Comparison of ENCODE assay signal across 17 mouse cellular contexts in genomic region chr2:6284784-6285183, GRCm38 (mm10). TPM values are rescaled to one million over a fixed set of nuclear protein-coding genes. Genes with fewer than 3 reads are reported as not detected.
DNase-seq lines count a peak whose midpoint lies in the region; ATAC-seq and TF ChIP-seq lines count a peak whose summit lies in the region.
"Had no signal": no experiment of that assay in that cellular context is flagged by ENCODE, and none has a peak within 500 bp of the region (broad histone marks: within the 10 kb centered on the region; RNA-seq: fewer than 3 reads in every experiment).

No protein-coding gene starts in this region.

- WGBS in stomach, embryonic 15.5 days, result 52% methylated on average over 3 of the region's 3 CpGs
- 59% methylated on average over 3 of the region's 3 CpGs for WGBS in stomach, postnatal 0 days
- WGBS in liver, embryonic 14.5 days (ENCODE audit: insufficient replicate concordance), result 27% methylated on average over 3 of the region's 3 CpGs
- 79% methylated on average over 3 of the region's 3 CpGs for WGBS in forebrain, embryonic 11.5 days
- 66% methylated on average over 3 of the region's 3 CpGs for WGBS in intestine, embryonic 15.5 days

- intact Hi-C loops in left cerebral cortex, adult 2 months (cut with DNase I), result no loop called here

- peak; percentile 57; the same call in 1 of the 2 replicates for ATAC-seq in stomach, embryonic 15.5 days (ENCODE audit: insufficient read depth, low FRiP score, low read depth)
- no peak for ATAC-seq in stomach, postnatal 0 days (ENCODE audit: low FRiP score, low TSS enrichment)
- peak; percentile 84 for ATAC-seq in erythroblast, adult 5-6 weeks (replicated peaks; ENCODE audit: low FRiP score, poor library complexity, severe bottlenecking)
- ATAC-seq in liver, embryonic 14.5 days (ENCODE audit: insufficient read depth), result peak; percentile 74
- ATAC-seq in forebrain, embryonic 11.5 days (replicated peaks; ENCODE audit: low FRiP score), result no peak
- ATAC-seq in intestine, embryonic 15.5 days, result no peak; the same call in 1 of the 2 replicates

- H3K36me3 ChIP-seq in stomach, embryonic 15.5 days, result no peaks in the 10 kb centered on the region
- no peaks in the 10 kb centered on the region for H3K36me3 ChIP-seq in stomach, postnatal 0 days (ENCODE audit: control insufficient read depth, insufficient read depth, low read length)
- no peaks in the 10 kb centered on the region for H3K36me3 ChIP-seq in liver, embryonic 14.5 days (replicated peaks; ENCODE audit: control insufficient read depth, insufficient read depth, low read depth)
- no peaks in the 10 kb centered on the region for H3K36me3 ChIP-seq in forebrain, embryonic 11.5 days (ENCODE audit: control insufficient read depth, insufficient read depth, low read length)
- H3K36me3 ChIP-seq in intestine, embryonic 15.5 days, result no peaks in the 10 kb centered on the region
- H3K36me3 ChIP-seq: embryonic facial prominence, embryonic 12.5 days; hindbrain, embryonic 13.5 days; limb, embryonic 13.5 days had no signal

- no peak overlapping the region for H3K9ac ChIP-seq in stomach, embryonic 15.5 days
- no peak overlapping the region for H3K9ac ChIP-seq in stomach, postnatal 0 days (ENCODE audit: low read length)
- H3K9ac ChIP-seq in liver, embryonic 14.5 days (replicated peaks), result peak overlapping the region; percentile 47; the same call in 1 of the 2 replicates
- no peak overlapping the region for H3K9ac ChIP-seq in forebrain, embryonic 11.5 days (ENCODE audit: low read length)
- H3K9ac ChIP-seq in intestine, embryonic 15.5 days, result no peak overlapping the region
- H3K9ac ChIP-seq: embryonic facial prominence, embryonic 12.5 days; hindbrain, embryonic 13.5 days; limb, embryonic 13.5 days had no signal

- no peak overlapping the region for H3K4me3 ChIP-seq in stomach, embryonic 15.5 days (replicated peaks)
- H3K4me3 ChIP-seq in stomach, postnatal 0 days (ENCODE audit: low read depth, low read length), result no peak overlapping the region
- H3K4me3 ChIP-seq in liver, embryonic 14.5 days (ENCODE audit: insufficient read depth in 1 of 2, low read depth in 2 of 2, low read length in 2 of 2), result no peak overlapping the region
- H3K4me3 ChIP-seq in forebrain, embryonic 11.5 days (ENCODE audit: low read depth, low read length), result no peak overlapping the region
- H3K4me3 ChIP-seq in intestine, embryonic 15.5 days (replicated peaks), result no peak overlapping the region
- H3K4me3 ChIP-seq in left cerebral cortex, adult 2 months, result no peak overlapping the region
- H3K4me3 ChIP-seq: embryonic facial prominence, embryonic 12.5 days; hindbrain, embryonic 13.5 days; limb, embryonic 13.5 days had no signal

- H3K27me3 ChIP-seq in stomach, embryonic 15.5 days (replicated peaks), result no peaks in the 10 kb centered on the region
- no peaks in the 10 kb centered on the region for H3K27me3 ChIP-seq in stomach, postnatal 0 days (ENCODE audit: control insufficient read depth, insufficient read depth, low read length)
- no peaks in the 10 kb centered on the region; the same call in 1 of the 2 replicates for H3K27me3 ChIP-seq in liver, embryonic 14.5 days (ENCODE audit: control insufficient read depth, insufficient read depth, low read length)
- H3K27me3 ChIP-seq in forebrain, embryonic 11.5 days (ENCODE audit: control insufficient read depth, insufficient read depth, low read length), result no peaks in the 10 kb centered on the region
- no peaks in the 10 kb centered on the region for H3K27me3 ChIP-seq in intestine, embryonic 15.5 days (replicated peaks)
- H3K27me3 ChIP-seq: embryonic facial prominence, embryonic 12.5 days; hindbrain, embryonic 13.5 days; limb, embryonic 13.5 days had no signal

- TF ChIP-seq CTCF in stomach, postnatal 0 days (IDR thresholded peaks at IDR 0.05; ENCODE audit: low read depth), result no peak
- no peak for TF ChIP-seq CTCF in liver, embryonic 14.5 days (IDR thresholded peaks at IDR 0.05; ENCODE audit: low read depth)
- no peak for TF ChIP-seq CTCF in left cerebral cortex, adult 2 months (IDR thresholded peaks at IDR 0.05)

- no peak overlapping the region for H3K4me2 ChIP-seq in stomach, embryonic 15.5 days
- H3K4me2 ChIP-seq in stomach, postnatal 0 days (replicated peaks; ENCODE audit: low read depth), result no peak overlapping the region
- H3K4me2 ChIP-seq in liver, embryonic 14.5 days (ENCODE audit: low read depth), result peak overlapping the region; percentile 50
- H3K4me2 ChIP-seq in forebrain, embryonic 11.5 days (ENCODE audit: low read depth, low read length, severe bottlenecking), result no peak overlapping the region
- no peak overlapping the region for H3K4me2 ChIP-seq in intestine, embryonic 15.5 days (replicated peaks)
- H3K4me2 ChIP-seq: embryonic facial prominence, embryonic 12.5 days; hindbrain, embryonic 13.5 days; limb, embryonic 13.5 days had no signal

- no peaks in the 10 kb centered on the region for H3K9me3 ChIP-seq in stomach, embryonic 15.5 days
- H3K9me3 ChIP-seq in stomach, postnatal 0 days (ENCODE audit: control insufficient read depth, low read length), result no peaks in the 10 kb centered on the region
- H3K9me3 ChIP-seq in liver, embryonic 14.5 days (ENCODE audit: control insufficient read depth, low read length), result no peaks in the 10 kb centered on the region
- H3K9me3 ChIP-seq in forebrain, embryonic 11.5 days (ENCODE audit: control insufficient read depth, low read length), result no peaks in the 10 kb centered on the region
- no peaks in the 10 kb centered on the region for H3K9me3 ChIP-seq in intestine, embryonic 15.5 days
- H3K9me3 ChIP-seq: embryonic facial prominence, embryonic 12.5 days; hindbrain, embryonic 13.5 days; limb, embryonic 13.5 days had no signal

- no peak overlapping the region for H3K27ac ChIP-seq in stomach, embryonic 15.5 days
- H3K27ac ChIP-seq in stomach, postnatal 0 days (replicated peaks), result no peak overlapping the region
- H3K27ac ChIP-seq in liver, embryonic 14.5 days, result peak overlapping the region; percentile 79
- no peak overlapping the region for H3K27ac ChIP-seq in forebrain, embryonic 11.5 days (ENCODE audit: low read depth, low read length)
- no peak overlapping the region for H3K27ac ChIP-seq in intestine, embryonic 15.5 days
- no peak overlapping the region for H3K27ac ChIP-seq in left cerebral cortex, adult 2 months
- H3K27ac ChIP-seq: embryonic facial prominence, embryonic 12.5 days; hindbrain, embryonic 13.5 days; limb, embryonic 13.5 days had no signal

- no peaks in the 10 kb centered on the region for H3K4me1 ChIP-seq in stomach, embryonic 15.5 days
- no peaks in the 10 kb centered on the region for H3K4me1 ChIP-seq in stomach, postnatal 0 days (replicated peaks; ENCODE audit: control insufficient read depth, insufficient read depth)
- H3K4me1 ChIP-seq in liver, embryonic 14.5 days (replicated peaks; ENCODE audit: control insufficient read depth in 2 of 2, insufficient read depth in 2 of 2, low read length in 1 of 2), result peaks cover 37 to 43% of the 10 kb centered on the region in 2 experiments
- no peaks in the 10 kb centered on the region for H3K4me1 ChIP-seq in forebrain, embryonic 11.5 days (replicated peaks; ENCODE audit: control insufficient read depth, insufficient read depth, low read length)
- no peaks in the 10 kb centered on the region for H3K4me1 ChIP-seq in intestine, embryonic 15.5 days (replicated peaks)
- H3K4me1 ChIP-seq: hindbrain, embryonic 13.5 days; limb, embryonic 13.5 days had no signal

- TF ChIP-seq EP300 in stomach, postnatal 0 days (optimal IDR thresholded peaks at IDR 0.05), result no peak
- TF ChIP-seq EP300 in liver, embryonic 14.5 days (IDR thresholded peaks at IDR 0.05; ENCODE audit: low read depth), result peak; percentile 57

- no peak for DNase-seq in stomach, postnatal 0 days (ENCODE audit: low spot score)
- peak; percentile 45 to 70 (median 61) for DNase-seq in liver, embryonic 14.5 days (ENCODE audit: low read depth in 3 of 3, low spot score in 3 of 3)
- no peak for DNase-seq in forebrain, embryonic 11.5 days (ENCODE audit: low spot score)
- no peak for DNase-seq in gastrocnemius, postnatal 25 days
- no peak for DNase-seq in left cerebral cortex, adult 2 months (ENCODE audit: extremely low spot score in 1 of 2, low spot score in 2 of 2)
- DNase-seq: adrenal gland, adult 2 months; cerebellum, adult 2 months; gastrocnemius, postnatal 14 days; kidney, adult 18-20 months; kidney, postnatal 10 days; thymus, postnatal 14 days had no signal

RNA-seq across cellular contexts. Expression of gene Usp6nl, which starts 37.7 kb away (rescaled TPM):
- polyA plus RNA-seq in stomach, embryonic 15.5 days (2015; fragmentation: Nextera tagmentation; extraction: Ambion mirVana), result 9.1 and 11.3 TPM in 2 replicates
- 7.4 and 8.9 TPM in 2 replicates for polyA plus RNA-seq in stomach, postnatal 0 days (2015; fragmentation: Nextera tagmentation; extraction: Ambion mirVana)
- 5.0 and 5.8 TPM in 2 replicates for total RNA-seq in erythroblast, adult 5-6 weeks (2015; ENCODE audit: low replicate concordance)
- total RNA-seq in erythroblast, adult 5-6 weeks (2017; ENCODE audit: low replicate concordance), result 6.5 and 17.1 TPM in 2 replicates
- 2.4 and 3.3 TPM in 2 replicates for polyA plus RNA-seq in liver, embryonic 14.5 days (2012; rRNA removed)
- polyA plus RNA-seq in liver, embryonic 14.5 days (2014; fragmentation: Nextera tagmentation; extraction: Ambion mirVana), result 2.8 and 3.0 TPM in 2 replicates
- 12.8 and 18.3 TPM in 2 replicates for polyA plus RNA-seq in forebrain, embryonic 11.5 days (2014; fragmentation: Nextera tagmentation; extraction: Ambion mirVana)
- polyA plus RNA-seq in intestine, embryonic 15.5 days (2015; fragmentation: Nextera tagmentation; extraction: Ambion mirVana), result 9.4 and 11.8 TPM in 2 replicates
- total RNA-seq in gastrocnemius, postnatal 25 days (2021), result 1 to 10 TPM; 2.9 to 3.8 TPM
- total RNA-seq in left cerebral cortex, adult 2 months (2021), result 10 to 100 TPM; 18.4 to 20.0 TPM

Comparison
In these comparisons a context has a peak if more than half of its experiments do, and no peak if none do; other contexts are left out.
1. ATAC-seq: peak in stomach, embryonic 15.5 days (single experiment), erythroblast, adult 5-6 weeks (single experiment) and liver, embryonic 14.5 days (single experiment); none in stomach, postnatal 0 days (single experiment), forebrain, embryonic 11.5 days (single experiment) and intestine, embryonic 15.5 days (single experiment).
2. DNase-seq: peak in liver, embryonic 14.5 days (3 of 3); none in stomach, postnatal 0 days (single experiment), forebrain, embryonic 11.5 days (single experiment), gastrocnemius, postnatal 25 days (single experiment) and left cerebral cortex, adult 2 months (0 of 2).